Mouse (Mus musculus): ENCODE measurements around the gene Gtf2f2. TPM values are rescaled to one million over a fixed set of nuclear protein-coding genes. Genes with fewer than 3 reads are reported as not detected.

The Gtf2f2 gene
- polyA plus RNA-seq, 1 experiment from 2014 or later = 23.3 TPM

DNA sequence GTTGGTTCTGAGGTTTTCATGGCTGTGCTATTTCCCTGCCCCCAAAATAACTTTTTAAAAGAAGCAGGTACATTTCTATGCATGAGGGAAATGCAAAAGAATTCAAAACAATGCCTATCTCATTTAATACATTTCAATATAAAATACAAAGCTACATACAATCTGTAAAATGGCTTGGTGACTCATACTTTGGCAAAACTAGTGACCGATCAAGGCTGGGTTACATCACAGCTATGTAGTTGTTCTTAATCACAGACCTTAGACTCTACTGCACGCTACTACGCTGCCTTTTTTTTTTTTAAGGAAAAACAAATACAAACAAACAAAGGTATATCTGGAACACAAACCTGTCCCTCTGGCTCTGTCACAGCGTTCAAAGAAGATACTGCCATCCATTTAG lies 18.3 kb downstream of the Gtf2f2 start:
- no peak overlapping the region for H3K9ac ChIP-seq
- H3K36me3 ChIP-seq = no peaks in the 10 kb centered on the region
- 89% methylated on average over 4 of the region's 4 CpGs for WGBS
- H3K9me3 ChIP-seq (replicated peaks) = no peaks in the 10 kb centered on the region
- no peaks in the 10 kb centered on the region for H3K27me3 ChIP-seq
- no peak overlapping the region for H3K4me2 ChIP-seq
- no peaks in the 10 kb centered on the region for H3K4me1 ChIP-seq (replicated peaks)
- H3K4me3 ChIP-seq = no peak overlapping the region
- H3K27ac ChIP-seq = no peak overlapping the region
- ATAC-seq (replicated peaks; ENCODE audit: insufficient number of reproducible peaks, insufficient read depth, low FRiP score, low read depth) = no peak

DNA sequence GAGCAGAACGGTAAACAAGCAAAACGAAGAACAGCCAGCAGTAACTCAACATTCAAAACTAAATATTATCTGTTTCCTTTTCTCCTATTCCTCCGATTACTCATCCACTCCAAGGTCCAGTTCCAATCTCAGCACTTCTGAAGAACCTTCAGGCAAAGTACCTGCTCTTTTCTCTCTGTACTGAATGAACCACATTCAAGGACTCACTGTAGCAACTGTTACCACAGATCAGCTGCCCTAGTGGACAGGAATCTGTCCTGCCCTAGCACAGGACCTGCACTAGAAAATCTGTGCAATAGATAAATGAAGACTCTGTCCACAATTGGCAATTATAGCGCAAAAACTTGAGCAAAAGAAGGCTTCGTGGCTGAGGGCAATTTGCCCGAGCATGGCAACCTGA lies 19.7 kb downstream of the Gtf2f2 start:
- H3K27me3 ChIP-seq = no peaks in the 10 kb centered on the region
- no peak overlapping the region for H3K4me2 ChIP-seq
- WGBS = 91% methylated on average over 6 of the region's 6 CpGs
- no peak overlapping the region for H3K4me3 ChIP-seq
- no peak overlapping the region for H3K27ac ChIP-seq
- ATAC-seq (replicated peaks; ENCODE audit: insufficient number of reproducible peaks, insufficient read depth, low FRiP score, low read depth) = no peak
- H3K9me3 ChIP-seq (replicated peaks) = no peaks in the 10 kb centered on the region
- H3K36me3 ChIP-seq = no peaks in the 10 kb centered on the region
- no peaks in the 10 kb centered on the region for H3K4me1 ChIP-seq (replicated peaks)
- no peak overlapping the region for H3K9ac ChIP-seq

DNA sequence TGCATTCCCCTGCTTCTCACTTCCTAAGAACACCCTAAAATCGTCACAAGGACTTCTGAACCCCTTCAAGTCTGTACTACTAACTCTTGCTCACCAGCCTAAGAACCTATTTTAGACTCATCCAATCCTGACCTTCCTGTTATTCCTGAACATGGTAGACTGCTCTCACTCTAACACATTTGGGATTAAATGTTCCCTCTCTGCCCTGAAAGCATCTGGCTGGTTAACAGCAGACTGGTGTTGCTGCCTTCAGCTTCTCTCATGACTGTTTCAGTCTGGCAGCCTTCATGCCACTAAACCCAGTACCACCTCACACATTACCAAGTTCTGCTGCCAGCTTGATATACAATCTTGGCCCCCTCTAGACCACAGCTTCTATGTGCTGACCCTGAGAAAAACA lies 21.5 kb downstream of the Gtf2f2 start:
- 92% methylated on average over 1 of the region's 1 CpGs for WGBS
- no peaks in the 10 kb centered on the region for H3K36me3 ChIP-seq
- no peaks in the 10 kb centered on the region for H3K27me3 ChIP-seq
- H3K4me2 ChIP-seq = no peak overlapping the region
- H3K9ac ChIP-seq = no peak overlapping the region
- H3K4me3 ChIP-seq = no peak overlapping the region
- no peaks in the 10 kb centered on the region for H3K4me1 ChIP-seq (replicated peaks)
- no peaks in the 10 kb centered on the region for H3K9me3 ChIP-seq (replicated peaks)
- ATAC-seq (replicated peaks; ENCODE audit: insufficient number of reproducible peaks, insufficient read depth, low FRiP score, low read depth) = no peak
- H3K27ac ChIP-seq = no peak overlapping the region

DNA sequence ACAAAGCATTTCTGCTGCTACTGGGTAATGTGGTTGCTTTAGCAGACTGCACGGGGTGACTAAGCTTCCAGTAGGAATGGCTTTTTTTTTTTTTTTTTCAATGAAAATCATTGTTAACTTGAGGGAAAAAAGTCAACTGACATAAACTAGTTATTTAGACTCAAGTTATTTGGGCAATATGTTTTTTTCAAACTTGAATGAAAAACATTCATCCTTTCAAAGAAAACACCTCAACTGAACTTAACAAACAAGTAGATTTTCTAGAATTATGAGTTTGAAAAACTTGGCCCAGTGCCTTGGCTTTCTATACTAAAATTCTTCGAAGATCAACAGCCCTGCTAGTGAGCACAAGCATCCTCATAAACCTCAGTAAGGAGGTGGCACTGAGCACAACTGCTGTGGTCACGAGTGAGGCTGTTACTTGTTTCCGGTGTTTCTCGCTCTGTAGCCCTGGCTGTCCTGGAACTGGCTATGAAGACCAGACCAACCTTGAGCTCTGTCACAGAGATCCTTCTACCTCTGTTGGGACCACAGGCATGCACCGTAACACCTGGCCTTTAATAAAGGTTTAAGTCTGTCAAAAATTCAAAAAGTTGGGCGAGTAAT lies 23.7 kb downstream of the Gtf2f2 start:
- Histone ChIP-seq H3K4me3 (no peak overlapping the region), H3K36me3 (no peaks in the 10 kb centered on the region), H3K27ac (no peak overlapping the region), H3K4me1 (replicated peaks) (no peaks in the 10 kb centered on the region), H3K9ac (no peak overlapping the region), H3K27me3 (no peaks in the 10 kb centered on the region), H3K9me3 (replicated peaks) (no peaks in the 10 kb centered on the region), H3K4me2 (no peak overlapping the region)
- no peak for ATAC-seq (replicated peaks; ENCODE audit: insufficient number of reproducible peaks, insufficient read depth, low FRiP score, low read depth)
- 86% methylated on average over 7 of the region's 7 CpGs for WGBS

DNA sequence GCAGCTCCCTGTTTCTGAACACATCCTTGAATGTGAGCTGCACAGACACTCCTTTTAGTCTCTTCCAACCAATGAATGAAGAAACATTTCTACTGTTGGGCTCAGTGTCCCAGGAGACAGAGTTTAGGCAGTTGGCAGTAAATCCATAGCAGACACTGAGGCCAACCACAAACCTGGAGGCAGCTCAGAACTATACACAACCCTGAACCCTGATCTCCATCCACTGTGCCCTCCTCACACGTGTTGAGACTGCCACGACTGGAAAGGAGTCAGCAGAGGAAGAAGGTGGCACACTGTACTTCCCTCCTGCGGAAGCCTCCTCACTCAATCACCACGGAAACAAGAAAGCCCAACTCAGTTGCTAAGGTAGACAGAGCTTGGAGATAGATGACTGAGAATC lies 25.6 kb downstream of the Gtf2f2 start:
- no peak overlapping the region for H3K27ac ChIP-seq
- H3K4me1 ChIP-seq (replicated peaks) = no peaks in the 10 kb centered on the region
- no peaks in the 10 kb centered on the region for H3K36me3 ChIP-seq
- no peak overlapping the region for H3K9ac ChIP-seq
- H3K4me2 ChIP-seq = no peak overlapping the region
- no peaks in the 10 kb centered on the region for H3K27me3 ChIP-seq
- H3K9me3 ChIP-seq (replicated peaks) = no peaks in the 10 kb centered on the region
- H3K4me3 ChIP-seq = no peak overlapping the region
- ATAC-seq (replicated peaks; ENCODE audit: insufficient number of reproducible peaks, insufficient read depth, low FRiP score, low read depth) = no peak
- WGBS = 60% methylated on average over 4 of the region's 4 CpGs

DNA sequence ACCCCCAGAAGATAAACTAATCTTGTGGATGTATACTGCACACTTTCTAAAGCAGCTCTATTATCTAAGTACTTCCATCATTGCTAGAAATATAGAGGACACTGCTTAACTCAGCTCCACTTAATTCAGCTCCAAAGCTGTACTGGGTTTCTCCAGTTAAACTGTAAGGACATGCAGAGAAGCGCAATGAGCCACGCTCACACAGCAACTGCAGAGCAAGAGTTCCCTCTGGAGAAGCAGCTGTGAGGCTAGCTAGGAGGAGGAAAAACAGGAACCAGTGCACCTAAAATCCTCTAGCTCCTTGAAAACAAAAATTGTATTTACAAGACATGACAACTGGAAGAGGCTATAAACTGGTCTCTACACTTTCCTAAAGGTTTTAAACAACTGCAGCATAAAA lies 26.8 kb downstream of the Gtf2f2 start:
- no peak overlapping the region for H3K4me2 ChIP-seq
- no peak overlapping the region for H3K9ac ChIP-seq
- H3K36me3 ChIP-seq = no peaks in the 10 kb centered on the region
- no peaks in the 10 kb centered on the region for H3K4me1 ChIP-seq (replicated peaks)
- H3K9me3 ChIP-seq (replicated peaks) = no peaks in the 10 kb centered on the region
- no peaks in the 10 kb centered on the region for H3K27me3 ChIP-seq
- WGBS = 96% methylated on average over 2 of the region's 2 CpGs
- ATAC-seq (replicated peaks; ENCODE audit: insufficient number of reproducible peaks, insufficient read depth, low FRiP score, low read depth) = no peak
- H3K27ac ChIP-seq = no peak overlapping the region
- H3K4me3 ChIP-seq = no peak overlapping the region

- ATAC-seq (replicated peaks; ENCODE audit: insufficient number of reproducible peaks, insufficient read depth, low FRiP score, low read depth) = no peak
- H3K36me3 ChIP-seq = no peaks in the 10 kb centered on the region
- no peaks in the 10 kb centered on the region for H3K27me3 ChIP-seq
- H3K9me3 ChIP-seq (replicated peaks) = no peaks in the 10 kb centered on the region
- no peak overlapping the region for H3K4me2 ChIP-seq
- no peaks in the 10 kb centered on the region for H3K4me1 ChIP-seq (replicated peaks)
- no peak overlapping the region for H3K9ac ChIP-seq
- H3K27ac ChIP-seq = no peak overlapping the region
- H3K4me3 ChIP-seq = no peak overlapping the region
- WGBS = 86% methylated on average over 3 of the region's 3 CpGs
Observed at GRCm38 (mm10) chr14:75981231-75981630, 29.4 kb downstream of the Gtf2f2 start.

DNA sequence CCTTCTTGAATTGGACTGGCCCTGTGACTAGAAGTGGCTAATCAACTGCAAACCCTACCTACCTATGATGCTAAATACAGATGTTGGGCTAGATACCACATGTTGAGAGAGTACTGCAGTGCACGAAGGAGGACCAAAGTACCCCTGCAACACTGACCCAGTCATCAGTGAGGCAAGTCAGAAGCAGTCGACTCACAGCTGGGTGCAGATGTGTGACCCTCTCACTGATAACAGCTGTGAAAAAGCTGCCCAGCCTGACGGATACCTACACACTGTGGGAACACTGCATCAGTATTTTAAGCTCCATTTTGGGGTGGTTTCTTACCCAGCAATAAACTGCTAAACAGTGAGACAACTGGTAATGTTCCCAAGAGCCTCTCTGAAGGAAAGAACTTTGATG lies 34.6 kb downstream of the Gtf2f2 start:
- Histone ChIP-seq H3K4me1 (replicated peaks) (no peaks in the 10 kb centered on the region), H3K9me3 (replicated peaks) (no peaks in the 10 kb centered on the region), H3K27me3 (no peaks in the 10 kb centered on the region), H3K27ac (no peak overlapping the region), H3K36me3 (no peaks in the 10 kb centered on the region), H3K9ac (no peak overlapping the region), H3K4me2 (no peak overlapping the region), H3K4me3 (no peak overlapping the region)
- 30% methylated on average over 3 of the region's 3 CpGs for WGBS
- no peak for ATAC-seq (replicated peaks; ENCODE audit: insufficient number of reproducible peaks, insufficient read depth, low FRiP score, low read depth)

GRCm38 (mm10) chr14:75967291-75967690 lies 43.4 kb downstream of the Gtf2f2 start:
- no peak overlapping the region for H3K4me2 ChIP-seq
- no peak for ATAC-seq (replicated peaks; ENCODE audit: insufficient number of reproducible peaks, insufficient read depth, low FRiP score, low read depth)
- H3K36me3 ChIP-seq = no peaks in the 10 kb centered on the region
- no peak overlapping the region for H3K27ac ChIP-seq
- WGBS = 58% methylated on average over 5 of the region's 5 CpGs
- no peaks in the 10 kb centered on the region for H3K9me3 ChIP-seq (replicated peaks)
- H3K4me1 ChIP-seq (replicated peaks) = 0 out of 2 replicates have a peak, but pooled peaks cover 2% of the 10 kb centered on the region
- no peak overlapping the region for H3K9ac ChIP-seq
- no peak overlapping the region for H3K4me3 ChIP-seq
- H3K27me3 ChIP-seq = no peaks in the 10 kb centered on the region

DNA sequence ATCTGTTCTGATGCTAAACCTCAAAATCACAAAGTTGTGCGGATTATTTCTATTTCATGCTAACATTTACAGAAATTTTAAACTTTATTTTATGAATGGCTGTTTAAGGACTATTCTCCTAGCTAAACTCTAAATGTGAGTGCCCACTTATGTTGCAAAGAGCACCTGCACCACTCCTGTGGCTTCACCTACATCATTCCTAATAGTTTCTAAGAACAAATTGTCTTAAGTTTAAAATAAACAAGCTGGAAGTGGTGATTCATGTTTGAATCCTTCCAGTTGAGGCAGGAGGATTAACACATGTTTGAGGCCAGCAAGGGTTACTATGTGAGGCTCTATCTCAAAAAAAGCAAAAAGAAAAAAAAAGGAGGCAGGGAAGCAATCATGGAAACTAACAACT lies 46.2 kb downstream of the Gtf2f2 start:
- Histone ChIP-seq H3K4me1 (replicated peaks) (0 out of 2 replicates have a peak, but pooled peaks cover 2% of the 10 kb centered on the region), H3K36me3 (no peaks in the 10 kb centered on the region), H3K9me3 (replicated peaks) (no peaks in the 10 kb centered on the region), H3K9ac (no peak overlapping the region), H3K27ac (no peak overlapping the region), H3K27me3 (no peaks in the 10 kb centered on the region), H3K4me3 (no peak overlapping the region), H3K4me2 (no peak overlapping the region)
- 91% methylated on average over 1 of the region's 1 CpGs for WGBS
- no peak for ATAC-seq (replicated peaks; ENCODE audit: insufficient number of reproducible peaks, insufficient read depth, low FRiP score, low read depth)

DNA sequence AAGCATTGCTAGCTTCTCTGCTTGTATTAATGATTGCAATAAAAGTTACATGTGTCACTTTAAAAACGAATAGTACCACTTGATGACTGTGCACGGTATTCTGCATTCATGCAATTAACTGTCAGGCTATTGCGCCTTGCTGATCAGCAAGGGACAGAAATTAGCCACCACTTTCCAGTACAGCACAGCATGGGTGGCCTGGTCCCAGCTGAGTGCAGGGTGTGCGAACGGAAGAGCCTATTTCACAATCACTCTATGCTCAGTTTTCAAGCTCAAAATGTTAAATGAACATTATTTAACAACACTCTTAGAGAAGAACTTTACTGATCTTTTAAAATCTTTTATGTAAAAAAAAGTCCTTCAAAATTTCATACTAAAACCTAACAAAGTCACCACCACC lies 46.7 kb downstream of the Gtf2f2 start:
- Histone ChIP-seq H3K9ac (no peak overlapping the region), H3K36me3 (no peaks in the 10 kb centered on the region), H3K27ac (no peak overlapping the region), H3K4me3 (no peak overlapping the region), H3K4me1 (replicated peaks) (0 out of 2 replicates have a peak, but pooled peaks cover 2% of the 10 kb centered on the region), H3K9me3 (replicated peaks) (no peaks in the 10 kb centered on the region), H3K27me3 (no peaks in the 10 kb centered on the region), H3K4me2 (no peak overlapping the region)
- ATAC-seq (replicated peaks; ENCODE audit: insufficient number of reproducible peaks, insufficient read depth, low FRiP score, low read depth) = no peak
- 83% methylated on average over 5 of the region's 5 CpGs for WGBS

GRCm38 (mm10) chr14:75963215-75963614 lies 47.5 kb downstream of the Gtf2f2 start:
- Histone ChIP-seq H3K27me3 (no peaks in the 10 kb centered on the region), H3K4me3 (no peak overlapping the region), H3K4me1 (replicated peaks) (0 out of 2 replicates have a peak, but pooled peaks cover 2% of the 10 kb centered on the region), H3K27ac (no peak overlapping the region), H3K36me3 (no peaks in the 10 kb centered on the region), H3K9ac (no peak overlapping the region), H3K9me3 (replicated peaks) (no peaks in the 10 kb centered on the region), H3K4me2 (no peak overlapping the region)
- no peak for ATAC-seq (replicated peaks; ENCODE audit: insufficient number of reproducible peaks, insufficient read depth, low FRiP score, low read depth)
- 71% methylated on average over 5 of the region's 5 CpGs for WGBS

All from heart, embryonic 15.5 days (tissue).